Mouse (Mus musculus) liver, postnatal 0 days (tissue): ENCODE data around the gene Nfat5.

ENCODE experiments used
- CTCF ChIP-seq: sonication (generic); IDR thresholded peaks from 2 replicates; pipeline ENCODE4 v1.5.1; 2016; ENCODE audit warnings: antibody characterized with exemption, low read depth
- EP300 ChIP-seq: IDR thresholded peaks from 2 replicates; pipeline ENCODE4 v1.6.1; 2016; ENCODE audit warnings: antibody characterized with exemption, low read depth, mild to moderate bottlenecking

- TF ChIP-seq CTCF = no peak
- no peak for TF ChIP-seq EP300
Measured at GRCm38 (mm10) chr8:107257223-107257622, 36.0 kb upstream of the Nfat5 start.
